Mouse (Mus musculus): ENCODE results near the gene Erlin1. TPM values are rescaled to one million over a fixed set of nuclear protein-coding genes. Genes with fewer than 3 reads are reported as not detected.

Gene Erlin1
- 18.6 and 19.6 TPM in 2 replicates for polyA plus RNA-seq (2014; fragmentation: Nextera tagmentation; extraction: Ambion mirVana)

DNA sequence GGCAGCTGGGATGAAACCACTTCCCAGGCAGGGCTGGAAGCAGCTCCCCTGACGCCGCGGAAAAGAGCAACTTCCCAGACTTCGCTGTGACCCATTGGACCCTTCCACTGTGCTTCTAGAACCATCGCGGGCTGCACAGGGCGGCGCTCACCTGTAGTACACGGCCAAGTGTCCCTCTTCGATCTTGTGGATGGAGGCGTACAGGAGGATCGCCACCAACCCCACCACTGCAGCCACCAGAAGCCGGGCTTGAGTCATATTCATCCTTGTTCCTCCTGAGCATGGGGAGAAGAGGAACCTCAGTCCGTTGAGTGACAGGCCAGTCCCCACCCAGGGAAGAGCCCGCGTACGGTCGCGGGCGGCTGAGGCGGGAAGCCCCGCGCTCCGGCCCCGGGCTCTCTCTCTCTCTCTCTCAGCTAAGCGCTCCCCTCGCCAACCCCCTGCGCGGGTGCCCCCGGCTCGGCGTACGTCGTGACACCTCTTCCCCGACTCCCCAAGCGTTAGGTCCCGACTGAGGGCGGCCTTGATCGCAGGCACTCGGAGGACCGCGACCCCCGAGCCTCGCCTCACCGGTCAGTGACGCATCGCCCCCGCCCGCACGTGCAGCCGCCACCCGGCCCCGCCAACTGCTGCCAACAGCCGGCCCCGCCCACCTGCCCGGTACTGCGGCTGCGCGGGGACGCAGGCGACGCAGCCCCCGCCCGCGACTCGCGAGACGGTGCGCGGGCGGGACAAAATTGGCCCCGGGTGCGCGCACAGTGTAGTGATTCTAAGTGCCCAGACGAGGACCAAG lies at the start of gene Erlin1:
Gene Erlin1, minus strand, starts transcription at position 665 of the 793 bp plus-strand sequence.
- WGBS = under 1% methylated on average over 67 of the region's 75 CpGs
- no peak within 1 kb of the TSS for H3K27ac ChIP-seq (ENCODE audit: low read depth, low read length)

DNA sequence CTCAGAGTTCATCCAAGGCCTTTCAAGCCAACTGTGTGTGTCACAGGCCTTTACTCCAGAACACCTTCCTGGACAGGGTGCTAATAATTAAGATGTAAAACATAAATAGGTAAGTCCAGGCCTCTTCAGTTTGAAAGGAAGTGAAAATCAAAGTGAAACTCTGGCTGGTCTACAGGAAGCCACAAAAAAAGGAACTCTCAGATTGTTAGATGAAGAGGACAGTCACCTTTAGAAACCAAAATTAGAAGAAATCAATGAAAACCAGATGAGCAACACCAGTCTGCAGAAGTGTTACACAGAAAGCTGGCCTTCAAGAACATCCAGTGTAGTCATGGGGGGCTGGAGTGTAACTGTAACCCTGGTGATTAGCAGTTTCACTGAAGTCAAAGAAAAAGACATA lies 48.2 kb upstream of the Erlin1 start:
- Histone ChIP-seq H3K27ac (ENCODE audit: low read depth, low read length) (no peak overlapping the region), H3K27me3 (ENCODE audit: control insufficient read depth, insufficient read depth, low read length) (no peaks in the 10 kb centered on the region), H3K9ac (ENCODE audit: low read length) (no peak overlapping the region), H3K4me1 (replicated peaks; ENCODE audit: control insufficient read depth, insufficient read depth, low read length) (no peaks in the 10 kb centered on the region), H3K4me2 (ENCODE audit: low read depth, low read length, severe bottlenecking) (no peak overlapping the region), H3K4me3 (ENCODE audit: low read depth, low read length) (no peak overlapping the region), H3K9me3 (ENCODE audit: control insufficient read depth, low read length) (no peaks in the 10 kb centered on the region), H3K36me3 (ENCODE audit: control insufficient read depth, insufficient read depth, low read length) (peaks cover 7% of the 10 kb centered on the region)
- no peak for ATAC-seq (replicated peaks; ENCODE audit: low FRiP score)
- no peak for DNase-seq (ENCODE audit: low spot score)

More for the DNA sequence above, at the start of gene Erlin1:
- H3K9ac ChIP-seq (ENCODE audit: low read length) = peak within 1 kb of the TSS; percentile 76
- peak within 1 kb of the TSS; percentile 99 for H3K4me2 ChIP-seq (ENCODE audit: low read depth, low read length, severe bottlenecking)
- H3K36me3 ChIP-seq (ENCODE audit: control insufficient read depth, insufficient read depth, low read length) = no peaks in the 10 kb centered on the region
- H3K4me1 ChIP-seq (replicated peaks; ENCODE audit: control insufficient read depth, insufficient read depth, low read length) = no peaks in the 10 kb centered on the region; the same call in 1 of the 2 replicates
- DNase-seq (ENCODE audit: low spot score) (peak; percentile 93), ATAC-seq (replicated peaks; ENCODE audit: low FRiP score) (peak; percentile 94)
- H3K4me3 ChIP-seq (ENCODE audit: low read depth, low read length) = peak within 1 kb of the TSS; percentile 65
- H3K9me3 ChIP-seq (ENCODE audit: control insufficient read depth, low read length) = no peaks in the 10 kb centered on the region
- no peaks in the 10 kb centered on the region for H3K27me3 ChIP-seq (ENCODE audit: control insufficient read depth, insufficient read depth, low read length)

DNA sequence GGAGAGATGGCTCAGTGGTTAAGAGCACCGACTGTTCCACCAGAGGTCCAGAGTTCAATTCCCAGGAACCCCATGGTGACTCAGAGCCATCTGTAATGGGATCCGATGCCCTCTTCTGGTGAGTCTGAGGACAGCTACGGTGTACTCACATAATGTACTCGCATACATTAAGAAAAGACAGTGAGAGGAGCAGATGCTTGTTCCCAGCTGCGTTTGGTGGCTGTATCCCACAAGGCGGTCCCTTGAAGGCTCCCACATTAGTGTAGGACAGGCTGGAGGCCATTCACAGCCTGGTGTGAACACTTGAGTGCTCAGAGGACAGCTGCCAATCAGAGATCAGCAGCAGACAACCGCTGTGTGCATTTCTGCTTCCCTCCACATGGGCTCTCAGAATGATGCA lies 42.1 kb upstream of the Erlin1 start:
- 66% methylated on average over 7 of the region's 7 CpGs for WGBS

DNA sequence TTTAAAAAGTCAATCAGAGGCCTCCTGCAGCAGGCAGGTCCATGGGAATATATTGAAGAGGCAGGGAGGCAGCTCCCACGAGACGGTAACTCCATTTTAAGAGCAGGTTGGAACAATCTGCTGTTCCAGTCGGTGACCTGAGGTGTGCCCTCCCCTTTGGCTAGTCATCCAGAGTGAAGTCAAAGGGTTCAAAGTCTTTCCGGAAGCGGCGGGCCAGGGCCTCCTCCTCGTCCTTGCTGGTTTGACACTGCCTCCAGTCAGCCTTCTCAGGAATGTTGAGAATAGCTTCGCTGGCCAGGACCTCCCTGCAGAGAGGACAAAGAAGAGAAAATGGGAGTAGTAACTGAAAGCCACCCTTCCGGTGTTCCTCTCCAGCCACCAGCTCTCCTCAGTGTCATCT lies 40.8 kb upstream of the Erlin1 start:
- Histone ChIP-seq H3K9ac (ENCODE audit: low read length) (no peak overlapping the region), H3K36me3 (ENCODE audit: control insufficient read depth, insufficient read depth, low read length) (peaks cover 7% of the 10 kb centered on the region), H3K4me1 (replicated peaks; ENCODE audit: control insufficient read depth, insufficient read depth, low read length) (peaks cover 6% of the 10 kb centered on the region), H3K4me2 (ENCODE audit: low read depth, low read length, severe bottlenecking) (no peak overlapping the region), H3K27me3 (ENCODE audit: control insufficient read depth, insufficient read depth, low read length) (no peaks in the 10 kb centered on the region), H3K27ac (ENCODE audit: low read depth, low read length) (no peak overlapping the region), H3K4me3 (ENCODE audit: low read depth, low read length) (no peak overlapping the region), H3K9me3 (ENCODE audit: control insufficient read depth, low read length) (no peaks in the 10 kb centered on the region)
- 92% methylated on average over 9 of the region's 9 CpGs for WGBS
- ATAC-seq (replicated peaks; ENCODE audit: low FRiP score) = no peak
- DNase-seq (ENCODE audit: low spot score) = no peak

More for the DNA sequence above, 42.1 kb upstream of the Erlin1 start:
- peaks cover 7% of the 10 kb centered on the region for H3K36me3 ChIP-seq (ENCODE audit: control insufficient read depth, insufficient read depth, low read length)
- no peaks in the 10 kb centered on the region for H3K27me3 ChIP-seq (ENCODE audit: control insufficient read depth, insufficient read depth, low read length)
- H3K4me2 ChIP-seq (ENCODE audit: low read depth, low read length, severe bottlenecking) = no peak overlapping the region
- no peak overlapping the region for H3K27ac ChIP-seq (ENCODE audit: low read depth, low read length)
- H3K4me1 ChIP-seq (replicated peaks; ENCODE audit: control insufficient read depth, insufficient read depth, low read length) = peaks cover 1% of the 10 kb centered on the region; the same call in 1 of the 2 replicates
- DNase-seq (ENCODE audit: low spot score) (no peak), ATAC-seq (replicated peaks; ENCODE audit: low FRiP score) (no peak)
- no peak overlapping the region for H3K9ac ChIP-seq (ENCODE audit: low read length)
- no peaks in the 10 kb centered on the region for H3K9me3 ChIP-seq (ENCODE audit: control insufficient read depth, low read length)
- no peak overlapping the region for H3K4me3 ChIP-seq (ENCODE audit: low read depth, low read length)

DNA sequence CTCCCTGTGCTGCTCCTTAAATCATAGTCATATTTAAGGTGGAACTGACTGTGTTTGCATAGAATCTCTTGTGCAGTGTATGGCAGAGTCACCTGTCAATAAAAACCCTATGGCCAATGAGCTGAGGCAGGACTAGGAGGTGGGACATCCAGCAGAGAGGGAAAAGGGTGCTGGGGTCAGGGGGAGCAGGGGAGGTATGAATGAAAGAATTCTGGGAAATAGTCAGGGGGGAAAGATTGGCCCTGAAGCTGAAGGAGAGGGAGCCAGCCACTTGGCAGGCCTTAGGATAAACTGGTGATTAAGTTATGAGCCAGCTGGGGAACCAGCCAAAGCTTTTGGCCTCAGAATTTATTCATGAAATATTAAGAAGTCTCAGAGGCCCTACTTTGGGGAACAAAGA lies 39.4 kb upstream of the Erlin1 start:
- Histone ChIP-seq H3K27me3 (ENCODE audit: control insufficient read depth, insufficient read depth, low read length) (no peaks in the 10 kb centered on the region), H3K9me3 (ENCODE audit: control insufficient read depth, low read length) (no peaks in the 10 kb centered on the region), H3K9ac (ENCODE audit: low read length) (no peak overlapping the region), H3K4me1 (replicated peaks; ENCODE audit: control insufficient read depth, insufficient read depth, low read length) (peaks cover 6% of the 10 kb centered on the region), H3K27ac (ENCODE audit: low read depth, low read length) (no peak overlapping the region), H3K4me3 (ENCODE audit: low read depth, low read length) (no peak overlapping the region), H3K4me2 (ENCODE audit: low read depth, low read length, severe bottlenecking) (no peak overlapping the region), H3K36me3 (ENCODE audit: control insufficient read depth, insufficient read depth, low read length) (peaks cover 7% of the 10 kb centered on the region)
- no peak for ATAC-seq (replicated peaks; ENCODE audit: low FRiP score)
- DNase-seq (ENCODE audit: low spot score) = no peak

DNA sequence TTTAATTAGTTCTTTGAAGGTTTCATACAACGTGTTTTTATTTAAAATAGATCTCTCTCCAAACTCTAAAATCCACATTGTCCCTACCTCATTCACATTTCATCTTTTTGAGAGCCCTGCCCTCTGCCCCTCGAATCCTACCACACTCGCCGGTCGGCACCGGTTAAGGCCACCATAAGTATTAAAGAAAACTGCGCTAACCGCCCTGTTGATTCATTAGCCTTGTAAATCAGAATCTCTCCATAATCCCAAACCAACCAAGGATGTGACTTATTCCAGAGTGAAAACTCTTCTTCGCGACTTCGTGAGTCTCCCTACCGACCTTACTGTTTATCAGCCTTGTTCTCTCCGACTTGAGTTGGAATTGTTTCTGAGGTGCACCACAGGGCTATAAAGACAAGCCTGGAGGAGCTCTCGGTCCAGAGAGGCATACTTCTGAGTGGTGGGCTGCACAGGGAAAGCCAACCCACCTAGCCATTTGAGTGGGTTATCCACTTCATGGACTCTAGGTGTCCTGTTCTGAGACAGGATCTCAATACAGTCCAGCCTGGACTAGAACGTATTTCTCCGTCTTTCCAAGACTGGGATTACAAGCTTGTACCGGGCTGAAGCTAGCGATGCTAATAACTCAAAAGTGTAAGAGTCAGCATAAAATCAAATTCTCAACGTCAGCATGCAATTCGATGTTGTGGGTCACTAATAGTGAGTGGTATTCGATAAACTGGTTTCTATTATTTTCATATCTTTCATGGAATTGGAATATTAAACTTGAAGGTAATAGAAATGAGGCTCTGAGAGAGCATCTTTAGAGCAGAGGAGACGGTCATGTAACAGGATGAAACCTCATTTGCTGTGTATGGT lies 38.3 kb upstream of the Erlin1 start:
- ATAC-seq (replicated peaks; ENCODE audit: low FRiP score) = peak; percentile 38; the same call in 1 of the 2 replicates
- Histone ChIP-seq H3K36me3 (ENCODE audit: control insufficient read depth, insufficient read depth, low read length) (peaks cover 3% of the 10 kb centered on the region), H3K27ac (ENCODE audit: low read depth, low read length) (no peak overlapping the region), H3K4me1 (replicated peaks; ENCODE audit: control insufficient read depth, insufficient read depth, low read length) (peaks cover 6% of the 10 kb centered on the region), H3K27me3 (ENCODE audit: control insufficient read depth, insufficient read depth, low read length) (no peaks in the 10 kb centered on the region), H3K9ac (ENCODE audit: low read length) (peak overlapping the region; percentile 90), H3K4me3 (ENCODE audit: low read depth, low read length) (peak overlapping the region; percentile 96), H3K9me3 (ENCODE audit: control insufficient read depth, low read length) (no peaks in the 10 kb centered on the region), H3K4me2 (ENCODE audit: low read depth, low read length, severe bottlenecking) (peak overlapping the region; percentile 88)
- no peak for DNase-seq (ENCODE audit: low spot score)
- WGBS = 29% methylated on average over 22 of the region's 22 CpGs

DNA sequence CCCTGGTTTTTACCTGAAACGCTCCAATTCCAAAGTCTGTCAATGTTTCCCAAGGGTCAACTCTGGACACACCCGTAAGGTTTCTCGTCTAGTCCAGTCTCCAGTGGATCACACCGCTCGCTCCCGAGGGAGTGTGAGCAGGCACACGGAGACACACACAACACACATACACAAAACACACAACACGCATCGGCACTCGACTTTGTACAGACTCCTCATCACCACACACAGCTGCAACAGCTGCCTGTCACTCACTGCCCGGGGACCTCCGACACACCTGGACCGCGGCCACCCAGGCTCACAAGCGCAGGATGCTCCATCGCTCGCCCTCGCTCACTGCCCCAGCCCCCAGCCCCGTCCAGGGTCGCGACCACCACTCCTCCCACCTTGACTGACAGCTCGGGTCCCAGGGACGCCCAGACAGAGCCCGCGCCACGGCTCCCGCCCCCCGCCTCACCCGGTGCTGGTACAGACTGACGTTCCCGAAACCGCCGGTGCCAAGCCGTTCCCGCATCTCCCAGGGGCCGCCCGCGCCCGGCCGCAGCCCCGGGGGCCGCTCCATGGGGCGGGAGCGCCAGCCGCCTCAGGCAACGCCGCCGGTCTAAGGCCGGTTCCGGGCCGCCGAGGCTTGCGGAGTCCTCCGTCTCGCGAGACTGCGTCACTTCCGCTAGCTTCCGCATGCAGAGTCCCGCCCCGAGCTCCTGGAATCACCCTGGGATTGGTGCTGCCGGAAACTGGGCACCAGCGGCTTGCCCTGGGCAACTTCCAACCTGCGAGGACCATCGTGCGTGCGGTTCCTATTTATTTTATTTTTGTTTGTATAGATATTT lies 37.5 kb upstream of the Erlin1 start, which contains the start of gene Chuk:
Gene Chuk, minus strand, starts transcription at position 650 of the 830 bp plus-strand sequence.
- H3K27me3 ChIP-seq (ENCODE audit: control insufficient read depth, insufficient read depth, low read length) = no peaks in the 10 kb centered on the region
- peaks cover 6% of the 10 kb centered on the region for H3K4me1 ChIP-seq (replicated peaks; ENCODE audit: control insufficient read depth, insufficient read depth, low read length)
- H3K4me2 ChIP-seq (ENCODE audit: low read depth, low read length, severe bottlenecking) = peak within 1 kb of the TSS; percentile 88
- H3K27ac ChIP-seq (ENCODE audit: low read depth, low read length) = no peak within 1 kb of the TSS
- peak; percentile 98 for DNase-seq (ENCODE audit: low spot score)
- 1% methylated on average over 65 of the region's 67 CpGs for WGBS
- ATAC-seq (replicated peaks; ENCODE audit: low FRiP score) = peak; percentile 98
- peak within 1 kb of the TSS; percentile 96 for H3K4me3 ChIP-seq (ENCODE audit: low read depth, low read length)
- no peaks in the 10 kb centered on the region; the same call in 1 of the 2 replicates for H3K36me3 ChIP-seq (ENCODE audit: control insufficient read depth, insufficient read depth, low read length)
- no peaks in the 10 kb centered on the region for H3K9me3 ChIP-seq (ENCODE audit: control insufficient read depth, low read length)
- peak within 1 kb of the TSS; percentile 90 for H3K9ac ChIP-seq (ENCODE audit: low read length)

DNA sequence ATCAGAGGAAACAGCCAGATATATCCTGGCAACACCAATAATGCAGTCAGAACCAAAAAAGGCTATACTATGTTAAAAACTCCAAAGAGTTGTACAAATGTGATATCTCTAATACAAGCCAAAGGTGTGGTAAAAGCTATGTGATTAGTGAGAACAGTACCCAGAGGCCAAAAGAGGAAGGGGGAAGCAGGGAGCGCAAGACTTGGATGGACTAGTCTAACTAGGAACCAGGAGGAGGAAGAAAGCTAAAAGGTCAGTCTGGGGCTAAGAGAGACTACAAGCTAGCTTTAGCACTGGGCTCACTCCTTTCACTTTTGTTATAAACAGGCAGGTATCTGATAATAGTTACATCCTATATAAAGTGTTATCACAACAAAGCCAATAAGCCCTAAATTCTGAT lies 34.8 kb upstream of the Erlin1 start:
- DNase-seq (ENCODE audit: low spot score) (no peak), ATAC-seq (replicated peaks; ENCODE audit: low FRiP score) (no peak)
- Histone ChIP-seq H3K4me2 (ENCODE audit: low read depth, low read length, severe bottlenecking) (no peak overlapping the region), H3K9ac (ENCODE audit: low read length) (no peak overlapping the region), H3K9me3 (ENCODE audit: control insufficient read depth, low read length) (no peaks in the 10 kb centered on the region), H3K27me3 (ENCODE audit: control insufficient read depth, insufficient read depth, low read length) (no peaks in the 10 kb centered on the region), H3K4me3 (ENCODE audit: low read depth, low read length) (no peak overlapping the region), H3K4me1 (replicated peaks; ENCODE audit: control insufficient read depth, insufficient read depth, low read length) (peaks cover 6% of the 10 kb centered on the region), H3K27ac (ENCODE audit: low read depth, low read length) (no peak overlapping the region), H3K36me3 (ENCODE audit: control insufficient read depth, insufficient read depth, low read length) (no peaks in the 10 kb centered on the region)
- 95% methylated on average over 1 of the region's 1 CpGs for WGBS
